Mouse (Mus musculus): Measurements from ENCODE around the gene Bcl2.

- no peak for TF ChIP-seq CTCF (IDR thresholded peaks at IDR 0.05; ENCODE audit: low read depth, low read length)
- no peak for TF ChIP-seq GATA1 (IDR thresholded peaks at IDR 0.05; ENCODE audit: borderline replicate concordance, low read length)
Measured at GRCm38 (mm10) chr1:106630973-106631372, 83.1 kb downstream of the Bcl2 start.

Measured in G1E (cell line).